Mouse (Mus musculus) midbrain, embryonic 15.5 days (tissue): ENCODE results near the gene Sept10. TPM values are rescaled to one million over a fixed set of nuclear protein-coding genes. Genes with fewer than 3 reads are reported as not detected.

Experiments
- ATAC-seq: fragments of 200-750 bp; cut with Nextera tagmentation; replicated peaks from 2 replicates; pipeline ENCODE4 v1.8.0; 2017; ENCODE audit warnings: moderate TSS enrichment
- H3K27ac ChIP-seq: fragments of 300-500 bp; sonication (generic); 2 replicates; pipeline ENCODE4 v1.5.1; 2015; ENCODE audit warnings: mild to moderate bottlenecking, inconsistent platforms
- H3K27me3 ChIP-seq: fragments of 300-500 bp; sonication (generic); replicated peaks from 2 replicates; pipeline ENCODE4 v1.6.1; 2015; ENCODE audit warnings: inconsistent platforms
- H3K36me3 ChIP-seq: fragments of 300-500 bp; sonication (generic); replicated peaks from 2 replicates; pipeline ENCODE4 v1.6.1; 2015; ENCODE audit warnings: inconsistent platforms
- H3K4me1 ChIP-seq: fragments of 300-500 bp; sonication (generic); 2 replicates; pipeline ENCODE4 v1.6.1; 2015; ENCODE audit warnings: inconsistent platforms
- H3K4me2 ChIP-seq: fragments of 300-500 bp; sonication (generic); 2 replicates; pipeline ENCODE4 v1.6.1; 2015; ENCODE audit warnings: inconsistent platforms, mild to moderate bottlenecking, moderate library complexity
- H3K4me3 ChIP-seq: fragments of 300-500 bp; sonication (generic); 2 replicates; pipeline ENCODE4 v1.5.1; 2015; ENCODE audit warnings: mild to moderate bottlenecking, inconsistent platforms
- H3K9ac ChIP-seq: fragments of 300-500 bp; sonication (generic); 2 replicates; pipeline ENCODE4 v1.6.1; 2015; ENCODE audit warnings: mild to moderate bottlenecking, inconsistent platforms
- H3K9me3 ChIP-seq: fragments of 300-500 bp; sonication (generic); 2 replicates; pipeline ENCODE4 v1.6.1; 2016; ENCODE audit warnings: inconsistent platforms
- WGBS: fragments of 180-500 bp; shearing (Covaris S2); methylation state at CpG from one replicate; pipeline ENCODE4 v1.1.7; 2015; ENCODE audit warnings: mixed read lengths; 5-methylcytosine and 5-hydroxymethylcytosine counted together
- polyA plus RNA-seq: library from polyadenylated mRNA; unstranded; fragments of >200 nt; fragmentation: Nextera tagmentation; extraction: Ambion mirVana; gene quantifications from 2 replicates; pipeline ENCODE4 v1.2.1, GENCODE M21; 2015

Sept10 gene
- polyA plus RNA-seq, 1 experiment from 2014 or later = 13.4 TPM

DNA sequence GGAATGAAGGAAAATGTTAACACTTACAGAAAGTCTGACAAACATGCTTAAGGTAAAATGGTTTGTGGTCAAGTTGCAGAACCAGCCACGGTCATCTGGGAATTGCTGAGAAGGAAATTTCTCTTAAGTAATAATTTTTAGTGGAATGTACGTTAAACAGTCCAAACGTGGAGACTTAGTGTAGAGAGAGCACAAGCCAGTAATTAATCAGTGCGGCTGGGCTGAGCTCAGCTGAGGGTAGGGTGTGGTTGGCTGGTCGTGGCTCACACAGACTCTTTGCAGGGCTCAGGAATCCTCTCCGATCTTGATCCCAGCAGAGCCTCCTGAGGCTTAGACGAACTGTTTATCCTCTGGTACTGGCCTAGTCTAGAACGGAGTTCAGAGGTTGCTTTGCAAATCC, 30.7 kb upstream of the Sept10 start:
- WGBS = 86% methylated on average over 8 of the region's 8 CpGs
- H3K36me3 ChIP-seq = no peaks in the 10 kb centered on the region
- no peak for ATAC-seq
- H3K9me3 ChIP-seq = no peaks in the 10 kb centered on the region
- no peak overlapping the region for H3K4me2 ChIP-seq
- H3K4me1 ChIP-seq = no peaks in the 10 kb centered on the region
- H3K9ac ChIP-seq = no peak overlapping the region
- H3K27me3 ChIP-seq = no peaks in the 10 kb centered on the region
- no peak overlapping the region for H3K27ac ChIP-seq
- H3K4me3 ChIP-seq = no peak overlapping the region

GRCm38 (mm10) chr10:59251980-59252379, 30.3 kb upstream of the Sept10 start:
- no peak overlapping the region for H3K9ac ChIP-seq
- no peak overlapping the region for H3K4me2 ChIP-seq
- WGBS = 79% methylated on average over 2 of the region's 2 CpGs
- no peaks in the 10 kb centered on the region for H3K27me3 ChIP-seq
- no peak overlapping the region for H3K27ac ChIP-seq
- no peak for ATAC-seq
- no peaks in the 10 kb centered on the region for H3K9me3 ChIP-seq
- H3K36me3 ChIP-seq = no peaks in the 10 kb centered on the region
- no peak overlapping the region for H3K4me3 ChIP-seq
- no peaks in the 10 kb centered on the region for H3K4me1 ChIP-seq

DNA sequence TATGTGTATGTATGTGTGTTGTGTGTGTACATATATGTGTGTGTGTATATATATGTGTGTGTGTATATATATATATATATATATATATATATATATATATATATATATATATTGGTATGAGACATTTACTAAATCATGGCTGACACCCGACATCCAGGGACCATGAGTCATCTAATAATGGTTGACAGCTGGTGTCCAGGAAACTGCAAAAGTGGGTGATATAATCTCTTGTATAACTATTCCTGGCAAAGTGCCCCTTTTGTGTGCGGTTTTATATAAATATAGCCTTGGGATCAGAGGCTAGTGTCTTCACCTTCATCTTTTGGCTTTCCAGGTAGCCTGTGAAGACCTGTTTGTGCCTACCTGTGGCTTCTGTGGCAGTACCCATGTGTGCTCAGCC, 29.0 kb upstream of the Sept10 start:
- H3K27me3 ChIP-seq = no peaks in the 10 kb centered on the region
- no peaks in the 10 kb centered on the region for H3K36me3 ChIP-seq
- no peak overlapping the region for H3K4me2 ChIP-seq
- H3K9ac ChIP-seq = no peak overlapping the region
- WGBS = 92% methylated on average over 2 of the region's 2 CpGs
- no peak for ATAC-seq
- no peaks in the 10 kb centered on the region for H3K9me3 ChIP-seq
- H3K27ac ChIP-seq = no peak overlapping the region
- no peak overlapping the region for H3K4me3 ChIP-seq
- H3K4me1 ChIP-seq = no peaks in the 10 kb centered on the region

DNA sequence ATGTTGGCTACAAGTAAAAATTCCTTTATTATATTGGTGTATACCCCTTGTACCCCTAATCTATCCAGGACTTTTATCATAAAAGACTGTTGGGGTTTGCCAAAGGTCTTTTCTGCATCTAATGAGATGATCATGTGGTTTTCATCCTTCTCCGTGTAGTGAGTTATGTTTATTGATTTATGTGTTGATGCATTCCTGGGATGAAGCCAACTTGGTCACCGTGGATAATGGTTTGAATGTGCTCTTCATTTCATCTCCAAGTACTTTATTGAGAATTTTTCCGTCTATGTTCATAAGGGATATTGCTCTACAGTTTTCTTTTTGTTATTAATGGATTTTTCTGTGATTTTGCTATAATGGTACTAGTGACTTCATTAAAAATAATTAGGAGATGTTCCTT, 27.9 kb upstream of the Sept10 start:
- H3K27ac ChIP-seq = no peak overlapping the region
- H3K9ac ChIP-seq = no peak overlapping the region
- no peak overlapping the region for H3K4me3 ChIP-seq
- no peaks in the 10 kb centered on the region for H3K36me3 ChIP-seq
- ATAC-seq = no peak
- H3K9me3 ChIP-seq = no peaks in the 10 kb centered on the region
- H3K4me2 ChIP-seq = no peak overlapping the region
- H3K4me1 ChIP-seq = no peaks in the 10 kb centered on the region
- 81% methylated on average over 3 of the region's 3 CpGs for whole genome bisulfite sequencing
- no peaks in the 10 kb centered on the region for H3K27me3 ChIP-seq

DNA sequence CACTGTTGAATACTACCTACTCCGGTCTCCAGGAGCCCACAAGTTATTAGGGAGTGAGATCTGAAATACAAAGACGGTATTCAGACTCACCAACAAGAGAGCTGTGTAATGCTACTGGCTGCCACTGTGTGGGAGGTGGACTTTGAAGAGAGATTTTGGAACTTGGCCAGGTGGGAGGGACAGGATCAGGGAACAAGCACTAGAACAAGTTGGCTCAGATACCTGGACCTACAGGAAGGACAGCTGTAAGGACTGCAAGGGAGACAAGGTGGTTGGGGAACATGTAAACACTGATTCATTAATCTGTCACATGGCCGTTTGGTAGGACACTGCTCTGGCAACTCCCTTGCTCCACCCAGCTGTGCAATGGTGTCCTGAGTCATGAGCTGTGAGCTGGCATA, 19.5 kb upstream of the Sept10 start:
- Histone ChIP-seq H3K4me2 (no peak overlapping the region), H3K27ac (no peak overlapping the region), H3K27me3 (no peaks in the 10 kb centered on the region), H3K9me3 (no peaks in the 10 kb centered on the region), H3K9ac (no peak overlapping the region), H3K4me3 (no peak overlapping the region), H3K4me1 (no peaks in the 10 kb centered on the region), H3K36me3 (no peaks in the 10 kb centered on the region)
- no peak for ATAC-seq
- WGBS = 62% methylated on average over 3 of the region's 3 CpGs

DNA sequence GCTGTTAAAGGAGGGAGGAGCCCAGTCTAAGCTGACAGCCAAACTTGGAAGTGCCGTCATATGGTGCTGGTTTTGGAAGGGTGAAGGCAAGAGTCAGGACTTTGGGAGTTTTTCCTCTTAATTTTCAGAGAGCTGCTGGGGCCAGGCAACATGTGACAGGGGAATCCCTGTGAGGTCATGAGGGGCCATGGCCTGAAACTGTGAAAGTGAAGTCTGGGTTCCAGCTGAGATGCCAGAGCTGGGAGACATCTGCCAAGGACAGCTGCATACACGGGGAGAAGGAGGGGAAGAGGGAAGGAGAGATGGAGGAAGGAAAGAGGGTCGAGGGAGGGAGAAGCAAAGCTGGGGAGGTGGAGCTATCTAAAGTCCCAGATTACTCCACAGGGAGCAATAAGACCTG, 16.1 kb upstream of the Sept10 start:
- Histone ChIP-seq H3K9me3 (no peaks in the 10 kb centered on the region), H3K4me3 (no peak overlapping the region), H3K36me3 (no peaks in the 10 kb centered on the region), H3K4me1 (no peaks in the 10 kb centered on the region), H3K27me3 (no peaks in the 10 kb centered on the region), H3K4me2 (no peak overlapping the region), H3K27ac (no peak overlapping the region), H3K9ac (no peak overlapping the region)
- WGBS = 57% methylated on average over 3 of the region's 3 CpGs
- ATAC-seq = no peak

DNA sequence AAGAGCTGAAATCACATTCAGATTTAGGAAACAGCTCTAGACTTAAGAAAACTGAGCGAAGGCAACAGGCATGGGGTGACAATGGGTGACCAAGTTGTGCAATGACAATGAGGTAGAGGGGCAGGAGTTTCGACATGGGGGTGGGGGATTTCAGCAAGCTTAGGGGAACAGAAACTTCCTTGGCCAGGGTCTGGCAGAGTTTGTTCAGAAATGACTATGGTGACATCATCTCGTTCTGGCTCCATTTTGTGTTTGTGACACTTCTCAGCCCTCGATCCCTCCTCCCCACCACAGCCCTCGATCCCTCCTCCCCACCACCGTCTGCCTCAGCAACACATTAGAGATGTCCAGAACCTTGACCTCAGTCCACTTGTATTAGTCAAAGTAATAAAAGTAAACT, 14.8 kb upstream of the Sept10 start:
- ATAC-seq = no peak
- no peaks in the 10 kb centered on the region for H3K9me3 ChIP-seq
- 87% methylated on average over 6 of the region's 6 CpGs for WGBS

DNA sequence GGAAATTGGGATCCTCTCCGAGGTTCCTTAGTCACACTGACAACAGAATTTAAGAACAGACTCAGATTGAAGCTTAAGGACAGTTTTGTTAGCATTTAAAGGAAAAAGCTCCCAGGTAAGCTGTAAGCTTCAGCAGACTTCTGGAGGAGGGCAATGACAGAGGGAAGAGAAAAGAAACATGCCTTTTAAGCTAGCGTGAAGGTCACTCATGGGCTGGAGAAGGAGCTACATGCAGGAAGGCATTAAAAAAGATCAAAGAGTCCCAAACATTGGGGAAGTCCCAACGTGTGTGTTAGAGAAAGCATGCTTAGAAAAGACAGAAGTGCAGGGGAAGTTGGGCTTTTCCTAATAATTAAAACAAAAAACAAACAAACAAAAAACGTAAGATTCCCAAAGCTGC, 14.2 kb upstream of the Sept10 start:
- Histone ChIP-seq H3K36me3 (no peaks in the 10 kb centered on the region), H3K4me1 (no peaks in the 10 kb centered on the region), H3K4me2 (no peak overlapping the region), H3K27me3 (no peaks in the 10 kb centered on the region), H3K27ac (no peak overlapping the region), H3K9ac (no peak overlapping the region), H3K9me3 (no peaks in the 10 kb centered on the region), H3K4me3 (no peak overlapping the region)
- no peak for ATAC-seq
- 58% methylated on average over 4 of the region's 4 CpGs for WGBS

More for the DNA sequence above, 14.8 kb upstream of the Sept10 start:
- Histone ChIP-seq H3K9ac (no peak overlapping the region), H3K27ac (no peak overlapping the region), H3K4me2 (no peak overlapping the region), H3K27me3 (no peaks in the 10 kb centered on the region), H3K4me1 (no peaks in the 10 kb centered on the region), H3K4me3 (no peak overlapping the region), H3K36me3 (no peaks in the 10 kb centered on the region)

DNA sequence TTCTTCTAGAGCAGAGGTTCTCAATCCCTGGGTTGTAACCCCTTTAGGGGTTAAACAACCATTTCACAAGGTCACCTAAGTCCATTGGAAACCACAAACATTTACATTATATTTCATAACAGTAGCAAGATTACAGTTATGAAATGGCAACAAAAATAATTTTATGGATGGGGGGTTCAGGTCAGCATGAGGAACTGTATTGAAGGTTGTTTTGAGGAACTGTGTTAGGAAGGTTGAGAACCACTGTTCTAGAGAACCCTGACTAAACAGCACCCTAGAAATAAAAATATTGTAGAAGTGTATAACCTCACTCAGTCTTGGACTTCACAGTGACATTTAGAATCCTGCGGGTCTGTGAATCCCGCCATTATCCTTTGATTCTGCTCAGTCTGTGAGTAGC, 13.6 kb upstream of the Sept10 start:
- no peaks in the 10 kb centered on the region for H3K36me3 ChIP-seq
- H3K27me3 ChIP-seq = no peaks in the 10 kb centered on the region
- H3K4me3 ChIP-seq = no peak overlapping the region
- no peaks in the 10 kb centered on the region for H3K4me1 ChIP-seq
- H3K9ac ChIP-seq = no peak overlapping the region
- H3K9me3 ChIP-seq = no peaks in the 10 kb centered on the region
- ATAC-seq = no peak
- 89% methylated on average over 2 of the region's 2 CpGs for WGBS
- H3K4me2 ChIP-seq = no peak overlapping the region
- no peak overlapping the region for H3K27ac ChIP-seq

GRCm38 (mm10) chr10:59229205-59229820, 7.7 kb upstream of the Sept10 start:
- Histone ChIP-seq H3K27me3 (no peaks in the 10 kb centered on the region), H3K36me3 (no peaks in the 10 kb centered on the region), H3K4me3 (no peak overlapping the region), H3K4me2 (no peak overlapping the region), H3K9me3 (no peaks in the 10 kb centered on the region), H3K27ac (no peak overlapping the region), H3K4me1 (peaks cover 7% of the 10 kb centered on the region; the same call in 1 of the 2 replicates), H3K9ac (no peak overlapping the region)
- no peak for ATAC-seq
- WGBS = 76% methylated on average over 4 of the region's 4 CpGs

DNA sequence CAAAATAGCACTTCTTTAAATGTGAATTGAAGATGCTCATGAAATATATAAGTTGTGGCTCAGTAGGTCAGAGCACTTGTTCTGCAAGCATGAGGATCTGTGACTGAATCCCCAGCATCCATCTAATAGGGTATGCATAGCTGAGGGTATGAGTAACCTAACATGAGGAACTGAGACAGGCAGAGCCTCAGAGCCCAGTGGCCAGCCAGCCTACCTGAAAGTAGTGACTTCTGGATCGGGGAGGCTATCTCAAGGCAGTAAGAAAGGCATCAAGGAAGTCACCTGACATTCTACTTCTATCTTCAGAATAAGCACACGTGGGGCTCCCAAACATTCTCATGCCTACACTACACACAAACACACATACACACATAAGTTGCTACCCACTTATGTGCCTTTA, 3.5 kb upstream of the Sept10 start:
- no peak overlapping the region for H3K4me2 ChIP-seq
- H3K27ac ChIP-seq = no peak overlapping the region
- peaks cover 21% of the 10 kb centered on the region for H3K4me1 ChIP-seq
- no peaks in the 10 kb centered on the region for H3K36me3 ChIP-seq
- no peak overlapping the region for H3K9ac ChIP-seq
- H3K27me3 ChIP-seq = no peaks in the 10 kb centered on the region
- no peak overlapping the region for H3K4me3 ChIP-seq
- WGBS = 89% methylated on average over 2 of the region's 2 CpGs
- H3K9me3 ChIP-seq = no peaks in the 10 kb centered on the region
- no peak for ATAC-seq

DNA sequence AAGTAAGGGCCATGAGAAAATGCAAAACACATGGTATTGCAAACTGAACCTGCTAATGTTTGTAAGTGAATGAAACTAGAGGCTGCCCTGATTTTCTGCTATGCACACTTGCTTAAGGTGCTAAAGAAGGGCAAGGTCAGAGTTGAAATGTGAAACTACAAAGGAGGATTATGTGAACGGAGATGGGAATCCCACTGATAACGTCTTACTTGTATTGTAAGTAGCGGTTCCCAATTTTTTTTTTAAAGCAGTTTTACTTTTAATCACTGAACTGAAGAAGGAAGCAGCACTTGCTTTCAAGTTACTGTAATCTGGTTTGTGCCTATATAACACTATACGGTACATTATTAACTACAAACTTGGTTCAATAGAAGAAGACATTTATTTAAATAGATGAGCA, 2.2 kb upstream of the Sept10 start:
- 44% methylated on average over 4 of the region's 4 CpGs for WGBS
- no peak for ATAC-seq
- Histone ChIP-seq H3K4me3 (peak overlapping the region; percentile 86), H3K36me3 (no peaks in the 10 kb centered on the region), H3K9ac (no peak overlapping the region), H3K27me3 (no peaks in the 10 kb centered on the region), H3K4me2 (peak overlapping the region; percentile 98), H3K27ac (no peak overlapping the region), H3K4me1 (peaks cover 27% of the 10 kb centered on the region), H3K9me3 (no peaks in the 10 kb centered on the region)

- 33% methylated on average over 14 of the region's 14 CpGs for WGBS
- no peak for ATAC-seq
Measured at GRCm38 (mm10) chr10:59223301-59223700, 1.7 kb upstream of the Sept10 start.

More at GRCm38 (mm10) chr10:59223301-59223700, 1.7 kb upstream of the Sept10 start:
- peaks cover 29% of the 10 kb centered on the region for H3K4me1 ChIP-seq
- no peaks in the 10 kb centered on the region for H3K9me3 ChIP-seq
- H3K27me3 ChIP-seq = no peaks in the 10 kb centered on the region
- H3K4me3 ChIP-seq = peak overlapping the region; percentile 86
- H3K27ac ChIP-seq = no peak overlapping the region
- H3K36me3 ChIP-seq = no peaks in the 10 kb centered on the region
- H3K4me2 ChIP-seq = peak overlapping the region; percentile 98
- H3K9ac ChIP-seq = peak overlapping the region; percentile 97
